Mouse (Mus musculus) megakaryocyte, embryonic 14.5 days (primary cell): Measurements from ENCODE around the gene Dapk3.

Experiments
- FLI1 ChIP-seq: IDR thresholded peaks from 2 replicates; pipeline ENCODE4 v1.6.1; 2012; ENCODE audit warnings: low read length, inconsistent platforms, mixed read lengths
- GATA1 ChIP-seq: IDR thresholded peaks from 3 replicates; pipeline ENCODE4 v1.6.1; 2012; ENCODE audit warnings: mixed read lengths, low read length, inconsistent platforms, borderline replicate concordance

GRCm38 (mm10) chr10:81187161-81187560 lies 4.4 kb downstream of the Dapk3 start:
- no peak for TF ChIP-seq GATA1
- no peak for TF ChIP-seq FLI1
